Mouse (Mus musculus): ENCODE results near the gene Fam149a. TPM values are rescaled to one million over a fixed set of nuclear protein-coding genes. Genes with fewer than 3 reads are reported as not detected.

Fam149a gene
- polyA plus RNA-seq, 1 experiment from 2014 or later = 12.6 TPM

- WGBS = 87% methylated on average over 2 of the region's 2 CpGs
- ATAC-seq (ENCODE audit: insufficient read depth, low FRiP score, low TSS enrichment) (no peak), DNase-seq (ENCODE audit: low spot score) (no peak)
- Histone ChIP-seq H3K36me3 (ENCODE audit: control insufficient read depth, insufficient read depth, low read length) (no peaks in the 10 kb centered on the region), H3K27me3 (ENCODE audit: control insufficient read depth, insufficient read depth, low read length) (no peaks in the 10 kb centered on the region), H3K4me1 (ENCODE audit: control insufficient read depth, insufficient read depth, low read length) (no peaks in the 10 kb centered on the region), H3K27ac (ENCODE audit: low read depth, low read length) (no peak overlapping the region), H3K9ac (ENCODE audit: low read length) (no peak overlapping the region), H3K9me3 (ENCODE audit: control insufficient read depth, low read length) (no peaks in the 10 kb centered on the region), H3K4me3 (ENCODE audit: low read depth, low read length) (no peak overlapping the region), H3K4me2 (ENCODE audit: low read depth) (no peak overlapping the region)
These were observed 90.3 kb downstream of the Fam149a start for GRCm38 (mm10) chr8:45291790-45292189.

Other genes starting within 250 kb of the Fam149a start
- gene F11, start 120.3 kb downstream of the Fam149a start, polyA plus RNA-seq (2014; fragmentation: Nextera tagmentation; extraction: Ambion mirVana) = not detected in 2 replicates
- not detected in 2 replicates for gene Klkb1, start 87.4 kb downstream of the Fam149a start, polyA plus RNA-seq (2014; fragmentation: Nextera tagmentation; extraction: Ambion mirVana)
- not detected in 2 replicates for gene Gm45753, start 73.8 kb downstream of the Fam149a start, polyA plus RNA-seq (2014; fragmentation: Nextera tagmentation; extraction: Ambion mirVana)
- gene Cyp4v3, start 49.1 kb downstream of the Fam149a start, polyA plus RNA-seq (2014; fragmentation: Nextera tagmentation; extraction: Ambion mirVana) = 0.38 and 0.77 TPM in 2 replicates
- 0.58 and 1.8 TPM in 2 replicates for gene Tlr3, start 28.8 kb upstream of the Fam149a start, polyA plus RNA-seq (2014; fragmentation: Nextera tagmentation; extraction: Ambion mirVana)
- gene Sorbs2, start 125.5 kb upstream of the Fam149a start, polyA plus RNA-seq (2014; fragmentation: Nextera tagmentation; extraction: Ambion mirVana) = 40.9 and 45.2 TPM in 2 replicates